Mouse (Mus musculus): ENCODE results near the gene Msrb1. TPM values are rescaled to one million over a fixed set of nuclear protein-coding genes. Genes with fewer than 3 reads are reported as not detected.

Gene Msrb1
- polyA plus RNA-seq, 1 experiment from 2014 or later = 31.1 TPM

GRCm38 (mm10) chr17:24730787-24731186, 5.7 kb upstream of the Msrb1 start:
- Histone ChIP-seq H3K4me1 (replicated peaks) (peaks cover 16% of the 10 kb centered on the region), H3K9me3 (replicated peaks) (no peaks in the 10 kb centered on the region), H3K4me3 (replicated peaks) (no peak overlapping the region), H3K4me2 (no peak overlapping the region), H3K9ac (no peak overlapping the region), H3K27me3 (peaks cover 13% of the 10 kb centered on the region; the same call in 1 of the 2 replicates), H3K36me3 (replicated peaks) (no peaks in the 10 kb centered on the region), H3K27ac (replicated peaks) (no peak overlapping the region)
- no peak for ATAC-seq (ENCODE audit: insufficient read depth)
- WGBS (ENCODE audit: insufficient replicate concordance) = 73% methylated on average over 14 of the region's 14 CpGs

- Histone ChIP-seq H3K27ac (replicated peaks) (no peak overlapping the region), H3K27me3 (peaks cover 12% of the 10 kb centered on the region; the same call in 1 of the 2 replicates), H3K9me3 (replicated peaks) (no peaks in the 10 kb centered on the region), H3K4me1 (replicated peaks) (peaks cover 24% of the 10 kb centered on the region), H3K4me3 (replicated peaks) (no peak overlapping the region), H3K9ac (no peak overlapping the region), H3K4me2 (no peak overlapping the region), H3K36me3 (replicated peaks) (no peaks in the 10 kb centered on the region)
- WGBS (ENCODE audit: insufficient replicate concordance) = 67% methylated on average over 12 of the region's 12 CpGs
- no peak for ATAC-seq (ENCODE audit: insufficient read depth)
Observed at GRCm38 (mm10) chr17:24732233-24732935, 4.1 kb upstream of the Msrb1 start.

- Histone ChIP-seq H3K9me3 (replicated peaks) (no peaks in the 10 kb centered on the region), H3K27ac (replicated peaks) (no peak overlapping the region), H3K27me3 (0 out of 2 replicates have a peak, but pooled peaks cover 2% of the 10 kb centered on the region), H3K4me2 (no peak overlapping the region), H3K4me1 (replicated peaks) (peaks cover 35% of the 10 kb centered on the region), H3K9ac (no peak overlapping the region), H3K36me3 (replicated peaks) (no peaks in the 10 kb centered on the region), H3K4me3 (replicated peaks) (no peak overlapping the region)
- WGBS (ENCODE audit: insufficient replicate concordance) = 80% methylated on average over 21 of the region's 21 CpGs
- ATAC-seq (ENCODE audit: insufficient read depth) = no peak
Observed at GRCm38 (mm10) chr17:24733434-24734050, 2.9 kb upstream of the Msrb1 start.

- no peak overlapping the region for H3K27ac ChIP-seq (replicated peaks)
- no peak overlapping the region for H3K4me2 ChIP-seq
- H3K9me3 ChIP-seq (replicated peaks) = no peaks in the 10 kb centered on the region
- no peak overlapping the region for H3K9ac ChIP-seq
- ATAC-seq (ENCODE audit: insufficient read depth) = no peak
- peaks cover 3% of the 10 kb centered on the region; the same call in 1 of the 2 replicates for H3K36me3 ChIP-seq (replicated peaks)
- H3K4me1 ChIP-seq (replicated peaks) = peaks cover 42% of the 10 kb centered on the region
- WGBS (ENCODE audit: insufficient replicate concordance) = 61% methylated on average over 1 of the region's 1 CpGs
- H3K27me3 ChIP-seq = 0 out of 2 replicates have a peak, but pooled peaks cover 2% of the 10 kb centered on the region
- H3K4me3 ChIP-seq (replicated peaks) = no peak overlapping the region
Observed at GRCm38 (mm10) chr17:24734513-24734912, 1.9 kb upstream of the Msrb1 start.

GRCm38 (mm10) chr17:24735446-24735845, 996 bp upstream of the Msrb1 start:
- Histone ChIP-seq H3K9me3 (replicated peaks) (no peaks in the 10 kb centered on the region), H3K36me3 (replicated peaks) (peaks cover 11% of the 10 kb centered on the region), H3K4me2 (peak overlapping the region; percentile 96), H3K27ac (replicated peaks) (peak overlapping the region; percentile 84), H3K9ac (peak overlapping the region; percentile 57; the same call in 1 of the 2 replicates), H3K27me3 (0 out of 2 replicates have a peak, but pooled peaks cover 2% of the 10 kb centered on the region), H3K4me1 (replicated peaks) (peaks cover 47% of the 10 kb centered on the region), H3K4me3 (replicated peaks) (peak overlapping the region; percentile 79)
- WGBS (ENCODE audit: insufficient replicate concordance) = 71% methylated on average over 7 of the region's 7 CpGs
- no peak for ATAC-seq (ENCODE audit: insufficient read depth)

GRCm38 (mm10) chr17:24737135-24737810, 831 bp downstream of the Msrb1 start:
- H3K4me1 ChIP-seq (replicated peaks) = peaks cover 56% of the 10 kb centered on the region
- peak overlapping the region; percentile 79 for H3K4me3 ChIP-seq (replicated peaks)
- no peak for ATAC-seq (ENCODE audit: insufficient read depth)
- H3K4me2 ChIP-seq = peak overlapping the region; percentile 96
- H3K36me3 ChIP-seq (replicated peaks) = peaks cover 19% of the 10 kb centered on the region
- 23% methylated on average over 8 of the region's 8 CpGs for WGBS (ENCODE audit: insufficient replicate concordance)
- H3K9me3 ChIP-seq (replicated peaks) = no peaks in the 10 kb centered on the region
- H3K27me3 ChIP-seq = no peaks in the 10 kb centered on the region
- peak overlapping the region; percentile 83 for H3K9ac ChIP-seq
- H3K27ac ChIP-seq (replicated peaks) = peak overlapping the region; percentile 88

GRCm38 (mm10) chr17:24738238-24738637, 1.8 kb downstream of the Msrb1 start:
- H3K27me3 ChIP-seq = no peaks in the 10 kb centered on the region
- 70% methylated on average over 4 of the region's 4 CpGs for WGBS (ENCODE audit: insufficient replicate concordance)
- peak overlapping the region; percentile 96 for H3K4me2 ChIP-seq
- no peak overlapping the region for H3K9ac ChIP-seq
- ATAC-seq (ENCODE audit: insufficient read depth) = no peak
- H3K4me3 ChIP-seq (replicated peaks) = peak overlapping the region; percentile 79; the same call in 1 of the 2 replicates
- H3K9me3 ChIP-seq (replicated peaks) = no peaks in the 10 kb centered on the region
- peaks cover 19% of the 10 kb centered on the region for H3K36me3 ChIP-seq (replicated peaks)
- H3K27ac ChIP-seq (replicated peaks) = peak overlapping the region; percentile 88; the same call in 1 of the 2 replicates
- H3K4me1 ChIP-seq (replicated peaks) = peaks cover 64% of the 10 kb centered on the region

- ATAC-seq (ENCODE audit: insufficient read depth) = no peak
- Histone ChIP-seq H3K4me1 (replicated peaks) (peaks cover 61% of the 10 kb centered on the region), H3K27me3 (no peaks in the 10 kb centered on the region; the same call in 1 of the 2 replicates), H3K36me3 (replicated peaks) (peaks cover 19% of the 10 kb centered on the region), H3K4me3 (replicated peaks) (no peak overlapping the region), H3K4me2 (no peak overlapping the region), H3K9ac (no peak overlapping the region), H3K9me3 (replicated peaks) (no peaks in the 10 kb centered on the region), H3K27ac (replicated peaks) (no peak overlapping the region)
- 72% methylated on average over 8 of the region's 8 CpGs for WGBS (ENCODE audit: insufficient replicate concordance)
Observed at GRCm38 (mm10) chr17:24739926-24740325, 3.5 kb downstream of the Msrb1 start.

- Histone ChIP-seq H3K9ac (no peak overlapping the region), H3K4me3 (replicated peaks) (no peak overlapping the region), H3K9me3 (replicated peaks) (no peaks in the 10 kb centered on the region), H3K4me2 (no peak overlapping the region), H3K27me3 (peaks cover 17% of the 10 kb centered on the region), H3K36me3 (replicated peaks) (peaks cover 19% of the 10 kb centered on the region), H3K27ac (replicated peaks) (peak overlapping the region; percentile 48), H3K4me1 (replicated peaks) (peaks cover 40% of the 10 kb centered on the region)
- ATAC-seq (ENCODE audit: insufficient read depth) = peak; percentile 23; the same call in 1 of the 2 replicates
- WGBS (ENCODE audit: insufficient replicate concordance) = 65% methylated on average over 8 of the region's 8 CpGs
Observed at GRCm38 (mm10) chr17:24742307-24742706, 5.9 kb downstream of the Msrb1 start.

GRCm38 (mm10) chr17:24743896-24744295, 7.5 kb downstream of the Msrb1 start:
- WGBS (ENCODE audit: insufficient replicate concordance) = 64% methylated on average over 5 of the region's 5 CpGs
- no peak overlapping the region for H3K4me2 ChIP-seq
- H3K9ac ChIP-seq = no peak overlapping the region
- no peak for ATAC-seq (ENCODE audit: insufficient read depth)
- peaks cover 29% of the 10 kb centered on the region for H3K27me3 ChIP-seq
- no peaks in the 10 kb centered on the region for H3K9me3 ChIP-seq (replicated peaks)
- H3K27ac ChIP-seq (replicated peaks) = no peak overlapping the region
- H3K4me1 ChIP-seq (replicated peaks) = peaks cover 26% of the 10 kb centered on the region
- no peak overlapping the region for H3K4me3 ChIP-seq (replicated peaks)
- H3K36me3 ChIP-seq (replicated peaks) = peaks cover 19% of the 10 kb centered on the region

GRCm38 (mm10) chr17:24744381-24744780, 7.9 kb downstream of the Msrb1 start:
- Histone ChIP-seq H3K27me3 (peaks cover 34% of the 10 kb centered on the region), H3K9ac (no peak overlapping the region), H3K27ac (replicated peaks) (no peak overlapping the region), H3K4me2 (no peak overlapping the region), H3K4me3 (replicated peaks) (no peak overlapping the region), H3K36me3 (replicated peaks) (peaks cover 17% of the 10 kb centered on the region), H3K9me3 (replicated peaks) (no peaks in the 10 kb centered on the region), H3K4me1 (replicated peaks) (peaks cover 23% of the 10 kb centered on the region)
- ATAC-seq (ENCODE audit: insufficient read depth) = no peak
- WGBS (ENCODE audit: insufficient replicate concordance) = 59% methylated on average over 3 of the region's 3 CpGs
